Mouse (Mus musculus) regulatory T cell (primary cell): ENCODE results near the gene Olfr1298.

Experiments used
- in situ Hi-C: fragments of 300-600 bp; cut with MboI, MseI; formaldehyde crosslinking; loops from one replicate; pipeline ENCODE4 v1.15.1; 2025; ENCODE audit warnings: high pct_unique_total_duplicates

Gene Olfr1298

GRCm38 (mm10) chr2:111649101-111649500 is at the start of gene Olfr1298:
Olfr1298 (minus strand) TSS chr2:111649201.
- in situ Hi-C loops = no loop called here

- in situ Hi-C loops = no loop called here
Measured at GRCm38 (mm10) chr2:111661119-111661518, 12.1 kb upstream of the Olfr1298 start, which contains the start of gene Olfr1299. Olfr1299 (plus strand) TSS chr2:111661419.

GRCm38 (mm10) chr2:111626397-111626796 is 22.6 kb downstream of the Olfr1298 start, which contains the start of gene Olfr1297:
Olfr1297 (minus strand) TSS chr2:111626497.
- in situ Hi-C loops = no loop called here
